Mouse (Mus musculus) embryonic fibroblast, embryonic 13.5 days (primary cell): ENCODE data around the gene Pcsk2.

ENCODE experiments used
- CTCF ChIP-seq: IDR thresholded peaks from 2 replicates; pipeline ENCODE4 v1.5.1; 2011; ENCODE audit warnings: mild to moderate bottlenecking, control low read depth, low read length, moderate library complexity, borderline replicate concordance; ENCODE audit not compliant: insufficient read depth
- POLR2A ChIP-seq: IDR thresholded peaks from 2 replicates; pipeline ENCODE4 v1.6.1; 2011; ENCODE audit warnings: low read depth, mild to moderate bottlenecking, control low read depth, low read length, moderate library complexity

DNA sequence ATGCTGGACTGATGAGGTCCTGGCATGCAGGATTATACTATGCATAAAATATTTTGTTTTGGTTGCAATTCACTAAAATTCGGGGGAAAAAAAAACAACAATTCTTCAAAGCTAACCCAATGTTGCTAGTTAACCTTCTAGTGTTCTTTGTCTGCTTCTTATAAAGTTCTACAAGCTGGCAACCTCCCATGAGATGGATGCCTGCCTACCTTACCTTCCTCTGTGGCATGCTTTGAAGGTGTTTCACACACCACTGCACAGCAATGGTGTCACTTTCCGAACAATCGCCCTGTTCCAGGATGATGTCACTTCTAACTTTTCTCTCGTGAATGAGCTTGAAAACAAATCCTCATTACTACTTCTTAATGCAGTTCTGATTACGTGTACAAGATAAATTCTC is 68.8 kb downstream of the Pcsk2 start:
- TF ChIP-seq CTCF = no peak
- no peak for TF ChIP-seq POLR2A
